In the genomic region with DNA sequence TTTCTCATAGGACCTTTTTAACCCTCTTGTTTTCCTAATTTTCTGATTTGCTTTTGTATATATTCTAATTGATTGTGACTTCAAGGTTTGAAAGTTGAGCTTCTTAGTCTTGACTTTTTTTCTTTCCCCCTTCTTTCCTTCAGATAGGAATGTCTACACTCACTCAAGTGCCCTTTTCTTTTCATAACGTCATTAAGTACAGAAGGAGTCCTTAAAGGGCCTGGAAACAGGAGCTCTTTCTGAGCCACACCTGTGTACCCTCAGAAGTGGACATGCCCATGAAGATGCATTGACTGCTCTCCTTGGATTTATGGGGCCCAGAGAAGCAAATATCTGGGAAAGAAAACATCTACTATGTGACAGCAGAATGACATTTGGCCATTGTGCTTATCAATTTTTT, we compare ENCODE assay signal across 28 mouse cellular contexts.
"Had no signal": no experiment of that assay in that cellular context is flagged by ENCODE, and none has a peak within 500 bp of the region (broad histone marks: within the 10 kb centered on the region; RNA-seq: fewer than 3 reads in every experiment).

No protein-coding gene starts in this region.

- H3K27ac ChIP-seq: embryonic facial prominence, embryonic 10.5 days; embryonic facial prominence, embryonic 12.5 days; embryonic facial prominence, embryonic 13.5 days; embryonic facial prominence, embryonic 15.5 days; forebrain, embryonic 10.5 days; forebrain, embryonic 12.5 days; forebrain, embryonic 13.5 days; forebrain, embryonic 15.5 days; gastrocnemius, adult 2 months had no signal

- DNase-seq: cerebellum, adult 2 months; cerebellum, adult 8-10 months; cerebellum, adult 9-10 months; cerebellum, adult 9-11 months; cerebellum, postnatal 10 days; cerebellum, postnatal 14 days; cerebellum, postnatal 25 days; cerebellum, postnatal 36 days; embryo, embryonic 11 days; forebrain, postnatal 0 days; gastrocnemius, adult 2 months; gastrocnemius, postnatal 10 days; gastrocnemius, postnatal 14 days; gastrocnemius, postnatal 25 days; gastrocnemius, postnatal 36 days; heart, adult 11 months; heart, adult 18-20 months had no signal

- H3K4me3 ChIP-seq: embryonic facial prominence, embryonic 10.5 days; embryonic facial prominence, embryonic 12.5 days; embryonic facial prominence, embryonic 13.5 days; embryonic facial prominence, embryonic 15.5 days; erythroblast, embryonic 14.5 days; forebrain, embryonic 10.5 days; forebrain, embryonic 12.5 days; forebrain, embryonic 13.5 days; forebrain, embryonic 15.5 days; gastrocnemius, adult 2 months had no signal

- H3K4me1 ChIP-seq: embryonic facial prominence, embryonic 10.5 days; embryonic facial prominence, embryonic 12.5 days; embryonic facial prominence, embryonic 13.5 days; embryonic facial prominence, embryonic 15.5 days; forebrain, embryonic 10.5 days; forebrain, embryonic 12.5 days; forebrain, embryonic 13.5 days; forebrain, embryonic 15.5 days had no signal

- H3K36me3 ChIP-seq: embryonic facial prominence, embryonic 10.5 days; embryonic facial prominence, embryonic 12.5 days; embryonic facial prominence, embryonic 13.5 days; embryonic facial prominence, embryonic 15.5 days; forebrain, embryonic 10.5 days; forebrain, embryonic 12.5 days; forebrain, embryonic 15.5 days had no signal

- H3K9ac ChIP-seq: embryonic facial prominence, embryonic 12.5 days; embryonic facial prominence, embryonic 13.5 days; embryonic facial prominence, embryonic 15.5 days; forebrain, embryonic 12.5 days; forebrain, embryonic 13.5 days; forebrain, embryonic 15.5 days; forebrain, postnatal 0 days had no signal

- ATAC-seq: forebrain, embryonic 13.5 days; forebrain, embryonic 14.5 days; forebrain, embryonic 15.5 days; forebrain, embryonic 16.5 days; forebrain, postnatal 0 days had no signal

- H3K9me3 ChIP-seq: embryonic facial prominence, embryonic 10.5 days; embryonic facial prominence, embryonic 12.5 days; embryonic facial prominence, embryonic 13.5 days; embryonic facial prominence, embryonic 15.5 days; forebrain, embryonic 10.5 days; forebrain, embryonic 12.5 days; forebrain, embryonic 13.5 days; forebrain, embryonic 15.5 days had no signal

- H3K27me3 ChIP-seq: embryonic facial prominence, embryonic 12.5 days; embryonic facial prominence, embryonic 13.5 days; embryonic facial prominence, embryonic 15.5 days; forebrain, embryonic 12.5 days; forebrain, embryonic 13.5 days; forebrain, embryonic 15.5 days had no signal

- H3K4me2 ChIP-seq: embryonic facial prominence, embryonic 12.5 days; embryonic facial prominence, embryonic 13.5 days; embryonic facial prominence, embryonic 15.5 days; forebrain, embryonic 12.5 days; forebrain, embryonic 13.5 days; forebrain, embryonic 15.5 days had no signal
